Mouse (Mus musculus): Measurements from ENCODE around the gene Rpl23a. TPM values are rescaled to one million over a fixed set of nuclear protein-coding genes. Genes with fewer than 3 reads are reported as not detected.

Gene Rpl23a
- polyA plus RNA-seq, 1 experiment from 2014 or later, result 1,766 TPM

DNA sequence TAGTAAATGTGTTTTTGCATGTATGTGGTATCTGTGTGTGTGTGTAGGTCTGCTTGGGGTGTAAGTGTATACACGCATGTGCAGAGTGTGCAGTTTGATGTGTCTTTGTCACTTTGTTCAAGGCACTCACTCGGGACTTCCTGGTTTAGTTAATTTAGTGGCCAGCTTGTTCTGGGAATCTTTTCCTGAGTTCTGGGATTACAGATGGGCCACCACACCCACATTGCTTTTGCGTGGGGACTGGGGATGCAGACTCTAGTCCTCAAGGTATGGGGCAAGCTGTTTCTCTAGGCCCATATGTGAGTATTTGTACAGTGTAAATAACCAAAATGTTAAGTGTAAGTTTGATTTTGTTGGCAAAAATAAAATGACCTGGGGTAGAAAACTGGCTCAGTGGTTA lies 49.0 kb downstream of the Rpl23a start:
- Histone ChIP-seq H3K36me3 (ENCODE audit: control insufficient read depth, insufficient read depth, low read length) (no peaks in the 10 kb centered on the region), H3K4me3 (ENCODE audit: low read depth, low read length) (no peak overlapping the region), H3K4me2 (no peak overlapping the region), H3K27ac (ENCODE audit: low read depth, low read length) (no peak overlapping the region; the same call in 1 of the 2 replicates), H3K9ac (ENCODE audit: low read depth, low read length) (peak overlapping the region; percentile 36; the same call in 1 of the 2 replicates), H3K4me1 (replicated peaks; ENCODE audit: control insufficient read depth, insufficient read depth, low read length) (peaks cover 44% of the 10 kb centered on the region), H3K27me3 (replicated peaks; ENCODE audit: control insufficient read depth, insufficient read depth, low read length) (no peaks in the 10 kb centered on the region), H3K9me3 (ENCODE audit: control insufficient read depth, low read length) (no peaks in the 10 kb centered on the region)
- no peak for DNase-seq (ENCODE audit: low spot score)
- 72% methylated on average over 3 of the region's 3 CpGs for WGBS
- ATAC-seq (replicated peaks; ENCODE audit: low FRiP score), result no peak

DNA sequence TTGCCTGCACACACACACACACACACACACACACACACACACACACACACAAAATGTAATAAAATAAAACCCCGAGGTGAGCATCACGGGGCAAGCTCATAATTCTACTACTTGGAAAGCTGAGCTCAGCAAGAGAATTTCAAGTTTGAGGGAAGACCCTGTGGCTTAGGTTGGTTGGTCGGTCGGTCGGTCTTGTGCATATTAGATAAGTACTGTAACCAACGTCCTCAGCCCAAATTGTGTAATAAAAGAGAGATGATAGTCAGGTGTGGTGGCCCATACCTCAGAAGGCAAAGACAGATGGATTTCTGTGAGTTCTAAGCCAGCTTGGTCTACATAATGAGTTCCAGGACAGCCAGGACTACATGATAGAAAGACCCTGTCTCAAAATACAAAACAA lies 49.5 kb downstream of the Rpl23a start:
- H3K4me2 ChIP-seq, result no peak overlapping the region
- ATAC-seq (replicated peaks; ENCODE audit: low FRiP score), result peak; percentile 62
- H3K27ac ChIP-seq (ENCODE audit: low read depth, low read length), result no peak overlapping the region
- no peaks in the 10 kb centered on the region for H3K36me3 ChIP-seq (ENCODE audit: control insufficient read depth, insufficient read depth, low read length)
- WGBS, result 58% methylated on average over 6 of the region's 6 CpGs
- no peaks in the 10 kb centered on the region for H3K27me3 ChIP-seq (replicated peaks; ENCODE audit: control insufficient read depth, insufficient read depth, low read length)
- no peak for DNase-seq (ENCODE audit: low spot score)
- peaks cover 42% of the 10 kb centered on the region for H3K4me1 ChIP-seq (replicated peaks; ENCODE audit: control insufficient read depth, insufficient read depth, low read length)
- no peaks in the 10 kb centered on the region for H3K9me3 ChIP-seq (ENCODE audit: control insufficient read depth, low read length)
- H3K9ac ChIP-seq (ENCODE audit: low read depth, low read length), result peak overlapping the region; percentile 36; the same call in 1 of the 2 replicates
- no peak overlapping the region for H3K4me3 ChIP-seq (ENCODE audit: low read depth, low read length)

Small RNA genes within 50 kb of the gene (microRNA-seq; reads per million reads assigned to microRNA genes)
- 2.1 reads per million for gene Mir7653 (ENCODE audit: borderline number of aligned reads)

Other genes with a start within 250 kb of the Rpl23a start
- gene Phf12, start 200.8 kb downstream of the Rpl23a start, polyA plus RNA-seq (2014; fragmentation: Nextera tagmentation; extraction: Ambion mirVana), result 17.0 and 18.6 TPM in 2 replicates
- 23.8 and 24.9 TPM in 2 replicates for gene Dhrs13, start 151.3 kb downstream of the Rpl23a start, polyA plus RNA-seq (2014; fragmentation: Nextera tagmentation; extraction: Ambion mirVana)
- 44.8 TPM in 2 replicates for gene Flot2, start 145.7 kb downstream of the Rpl23a start, polyA plus RNA-seq (2014; fragmentation: Nextera tagmentation; extraction: Ambion mirVana)
- gene Eral1, start 103.2 kb downstream of the Rpl23a start, polyA plus RNA-seq (2014; fragmentation: Nextera tagmentation; extraction: Ambion mirVana), result 39.0 and 40.8 TPM in 2 replicates
- gene Fam222b, start 88.9 kb downstream of the Rpl23a start, polyA plus RNA-seq (2014; fragmentation: Nextera tagmentation; extraction: Ambion mirVana), result 13.9 and 17.3 TPM in 2 replicates
- gene Traf4, start 18.0 kb downstream of the Rpl23a start, polyA plus RNA-seq (2014; fragmentation: Nextera tagmentation; extraction: Ambion mirVana), result 53.8 and 57.6 TPM in 2 replicates
- gene Nek8, start 6.9 kb downstream of the Rpl23a start, polyA plus RNA-seq (2014; fragmentation: Nextera tagmentation; extraction: Ambion mirVana), result 13.1 and 14.3 TPM in 2 replicates
- 52.5 and 57.5 TPM in 2 replicates for gene Tlcd1, start 6.9 kb downstream of the Rpl23a start, polyA plus RNA-seq (2014; fragmentation: Nextera tagmentation; extraction: Ambion mirVana)
- gene Rab34, start 4.8 kb upstream of the Rpl23a start, polyA plus RNA-seq (2014; fragmentation: Nextera tagmentation; extraction: Ambion mirVana), result 42.6 and 45.3 TPM in 2 replicates
- gene Proca1, start 9.8 kb upstream of the Rpl23a start, polyA plus RNA-seq (2014; fragmentation: Nextera tagmentation; extraction: Ambion mirVana), result 1.6 and 2.5 TPM in 2 replicates
- 47.4 and 48.7 TPM in 2 replicates for gene Sdf2, start 62.2 kb upstream of the Rpl23a start, polyA plus RNA-seq (2014; fragmentation: Nextera tagmentation; extraction: Ambion mirVana)
- 30.9 and 32.9 TPM in 2 replicates for gene Supt6, start 62.4 kb upstream of the Rpl23a start, polyA plus RNA-seq (2014; fragmentation: Nextera tagmentation; extraction: Ambion mirVana)
- gene 2610507B11Rik, start 78.2 kb upstream of the Rpl23a start, polyA plus RNA-seq (2014; fragmentation: Nextera tagmentation; extraction: Ambion mirVana), result 59.5 and 62.2 TPM in 2 replicates
- gene BC030499, start 107.3 kb upstream of the Rpl23a start, polyA plus RNA-seq (2014; fragmentation: Nextera tagmentation; extraction: Ambion mirVana), result 0.18 and 0.36 TPM in 2 replicates
- 48.3 and 50.3 TPM in 2 replicates for gene Spag5, start 117.9 kb upstream of the Rpl23a start, polyA plus RNA-seq (2014; fragmentation: Nextera tagmentation; extraction: Ambion mirVana)
- 8.8 and 9.9 TPM in 2 replicates for gene Aldoc, start 139.4 kb upstream of the Rpl23a start, polyA plus RNA-seq (2014; fragmentation: Nextera tagmentation; extraction: Ambion mirVana)
- gene Pigs, start 144.8 kb upstream of the Rpl23a start, polyA plus RNA-seq (2014; fragmentation: Nextera tagmentation; extraction: Ambion mirVana), result 63.6 and 68.2 TPM in 2 replicates
- 68.9 and 72.7 TPM in 2 replicates for gene Unc119, start 159.9 kb upstream of the Rpl23a start, polyA plus RNA-seq (2014; fragmentation: Nextera tagmentation; extraction: Ambion mirVana)
- not detected in 2 replicates for gene Foxn1, start 203.0 kb upstream of the Rpl23a start, polyA plus RNA-seq (2014; fragmentation: Nextera tagmentation; extraction: Ambion mirVana)
- gene Slc13a2, start 238.6 kb upstream of the Rpl23a start, polyA plus RNA-seq (2014; fragmentation: Nextera tagmentation; extraction: Ambion mirVana), result not detected in 2 replicates